Mouse (Mus musculus) heart, postnatal 0 days (tissue): ENCODE results near the gene Chrd.

ENCODE experiments used
- CTCF ChIP-seq: IDR thresholded peaks from 2 replicates; pipeline ENCODE4 v1.5.1; 2016; ENCODE audit warnings: antibody characterized with exemption, control low read depth, low read depth
- EP300 ChIP-seq: IDR thresholded peaks from 2 replicates; pipeline ENCODE4 v1.6.1; 2016; ENCODE audit warnings: antibody characterized with exemption, low read depth

DNA sequence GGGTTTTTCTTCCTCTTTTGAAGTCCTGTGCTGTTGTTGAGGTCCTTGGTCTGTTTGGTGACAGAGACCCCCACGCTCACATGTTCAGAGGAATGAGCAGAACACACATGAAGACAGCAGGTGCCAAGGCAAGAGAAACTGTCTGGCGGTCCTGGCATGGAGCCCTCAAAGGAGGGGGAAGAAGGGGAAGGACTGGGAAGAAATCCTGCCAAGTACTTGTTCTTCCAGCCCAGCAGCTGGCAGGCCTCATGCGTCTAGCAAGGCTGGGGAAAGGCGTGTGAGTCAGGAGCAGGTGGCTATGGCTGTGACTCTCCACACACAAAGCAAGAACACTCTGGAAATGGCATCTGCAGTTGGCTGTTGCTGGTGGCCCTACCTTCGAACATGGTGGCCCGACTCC lies 13.7 kb downstream of the Chrd start:
- TF ChIP-seq CTCF, result no peak
- no peak for TF ChIP-seq EP300
